Mouse (Mus musculus) limb, embryonic 14.5 days (tissue): ENCODE measurements around the gene Fmo6. TPM values are rescaled to one million over a fixed set of nuclear protein-coding genes. Genes with fewer than 3 reads are reported as not detected.

Experiments used
- ATAC-seq: fragments of 200-750 bp; cut with Nextera tagmentation; 2 replicates; pipeline ENCODE4 v1.8.0; 2017; ENCODE audit warnings: low read depth, moderate number of reproducible peaks, moderate TSS enrichment; ENCODE audit not compliant: low FRiP score
- DNase-seq: peaks from one replicate; pipeline ENCODE4 v3.0.0-alpha.2; 2015; ENCODE audit warnings: low spot score
- H3K27ac ChIP-seq: fragments of 300-500 bp; sonication (generic); replicated peaks from 2 replicates; pipeline ENCODE4 v1.5.1; 2014; ENCODE audit warnings: low read depth, mild to moderate bottlenecking, low read length, moderate library complexity, mixed read lengths
- H3K27me3 ChIP-seq: fragments of 300-500 bp; sonication (generic); 2 replicates; pipeline ENCODE4 v1.6.1; 2014; ENCODE audit warnings: low read length, mixed read lengths; ENCODE audit not compliant: control insufficient read depth, insufficient read depth
- H3K36me3 ChIP-seq: fragments of 300-500 bp; sonication (generic); 2 replicates; pipeline ENCODE4 v1.6.1; 2014; ENCODE audit warnings: mild to moderate bottlenecking, low read length, moderate library complexity, mixed read lengths; ENCODE audit not compliant: control insufficient read depth, insufficient read depth
- H3K4me1 ChIP-seq: fragments of 300-500 bp; sonication (generic); 2 replicates; pipeline ENCODE4 v1.6.1; 2014; ENCODE audit warnings: antibody characterized with exemption, low read length, mixed read lengths; ENCODE audit not compliant: control insufficient read depth, insufficient read depth
- H3K4me2 ChIP-seq: fragments of 300-500 bp; sonication (generic); replicated peaks from 2 replicates; pipeline ENCODE4 v1.6.1; 2014; ENCODE audit warnings: low read depth, mild to moderate bottlenecking, low read length, moderate library complexity; ENCODE audit not compliant: severe bottlenecking
- H3K4me3 ChIP-seq: fragments of 300-500 bp; sonication (generic); replicated peaks from 2 replicates; pipeline ENCODE4 v1.5.1; 2014; ENCODE audit warnings: low read length
- H3K9ac ChIP-seq: fragments of 300-500 bp; sonication (generic); 2 replicates; pipeline ENCODE4 v1.6.1; 2014; ENCODE audit warnings: mild to moderate bottlenecking, low read depth, low read length, moderate library complexity; ENCODE audit not compliant: severe bottlenecking
- H3K9me3 ChIP-seq: fragments of 300-500 bp; sonication (generic); 2 replicates; pipeline ENCODE4 v1.6.1; 2016; ENCODE audit warnings: low read length; ENCODE audit not compliant: control insufficient read depth
- POLR2A ChIP-seq: fragments of 200-500 bp; IDR thresholded peaks from 2 replicates; pipeline ENCODE4 v1.8.0; 2012; ENCODE audit warnings: inconsistent platforms, mild to moderate bottlenecking, moderate library complexity, borderline replicate concordance; ENCODE audit not compliant: insufficient read depth, insufficient read length; ENCODE audit errors: extremely low read depth
- WGBS: fragments of 180-500 bp; shearing (Covaris S2); extraction: QIAGEN DNeasy Blood & Tissue Kit; methylation state at CpG from one replicate; pipeline ENCODE4 v1.1.7; 2014; 5-methylcytosine and 5-hydroxymethylcytosine counted together
- polyA plus RNA-seq, 2 experiments: library from polyadenylated mRNA; depleted of rRNA in 1 of 2; stranded (reverse) in 1 of 2; unstranded in 1 of 2; fragments of >200 nt; fragmentation: Nextera tagmentation in 1 of 2; extraction: Ambion mirVana in 1 of 2; gene quantifications; 2 replicates each; pipeline versions ENCODE4 v1.2.1 to v1.2.3; 2012 to 2014

Fmo6 gene
- polyA plus RNA-seq, 2 experiments = 0.85 to 1.1 TPM

DNA sequence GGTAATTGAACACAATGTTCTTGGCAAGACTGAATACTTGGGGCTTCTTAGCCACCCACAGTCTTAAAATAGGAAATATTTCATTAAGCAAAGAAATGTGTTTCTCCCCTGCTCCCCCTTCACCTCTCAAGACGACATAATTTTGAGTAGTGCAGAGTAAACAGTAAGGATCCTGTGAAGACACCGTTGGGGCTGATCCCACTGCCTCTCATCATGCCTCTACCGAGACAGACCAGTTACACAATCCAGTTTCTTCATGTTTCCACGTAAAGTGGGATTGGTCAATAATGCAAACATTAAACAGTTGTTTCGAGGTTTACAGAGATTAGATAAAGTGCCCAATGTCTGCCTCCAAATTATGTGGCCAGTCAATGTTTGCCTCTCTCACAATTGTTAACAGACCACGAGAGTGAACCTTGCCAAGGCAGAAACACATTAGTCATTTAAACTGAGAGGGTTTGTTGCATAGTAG lies 45.3 kb downstream of the Fmo6 start:
- Histone ChIP-seq H3K9me3 (no peaks in the 10 kb centered on the region), H3K36me3 (no peaks in the 10 kb centered on the region), H3K9ac (no peak overlapping the region), H3K4me2 (no peak overlapping the region), H3K27ac (no peak overlapping the region), H3K4me1 (no peaks in the 10 kb centered on the region), H3K4me3 (no peak overlapping the region), H3K27me3 (no peaks in the 10 kb centered on the region)
- WGBS = 68% methylated on average over 6 of the region's 6 CpGs
- ATAC-seq (no peak), DNase-seq (no peak)
- TF ChIP-seq POLR2A = no peak

DNA sequence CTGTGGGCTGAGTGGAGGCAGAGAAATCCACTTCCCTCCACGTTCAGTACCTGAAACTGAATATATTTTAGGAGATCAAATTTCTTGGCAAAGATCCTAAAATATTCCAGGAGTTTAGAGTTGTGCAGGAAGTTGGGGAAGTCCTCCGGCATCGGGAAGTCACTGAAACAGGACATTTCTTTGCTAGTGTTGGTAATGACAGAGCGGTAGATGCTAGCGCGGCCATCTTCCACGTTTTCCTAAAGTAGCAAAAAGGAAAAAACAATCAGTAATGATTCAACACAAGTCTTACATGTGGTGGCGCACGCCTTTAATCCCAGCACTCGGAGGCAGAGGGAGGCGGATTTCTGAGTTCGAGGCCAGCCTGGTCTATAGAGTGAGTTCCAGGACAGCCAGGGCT lies 48.7 kb downstream of the Fmo6 start:
- Histone ChIP-seq H3K4me2 (no peak overlapping the region), H3K4me1 (no peaks in the 10 kb centered on the region), H3K9ac (no peak overlapping the region), H3K36me3 (no peaks in the 10 kb centered on the region), H3K4me3 (no peak overlapping the region), H3K27ac (no peak overlapping the region), H3K27me3 (no peaks in the 10 kb centered on the region), H3K9me3 (no peaks in the 10 kb centered on the region)
- 81% methylated on average over 12 of the region's 12 CpGs for WGBS
- ATAC-seq (no peak), DNase-seq (no peak)
- TF ChIP-seq POLR2A = no peak

- Histone ChIP-seq H3K36me3 (no peaks in the 10 kb centered on the region), H3K4me1 (no peaks in the 10 kb centered on the region), H3K27me3 (no peaks in the 10 kb centered on the region), H3K27ac (no peak overlapping the region), H3K9me3 (no peaks in the 10 kb centered on the region), H3K4me2 (no peak overlapping the region), H3K4me3 (no peak overlapping the region), H3K9ac (no peak overlapping the region)
- WGBS = 91% methylated on average over 7 of the region's 7 CpGs
- no peak for TF ChIP-seq POLR2A
- no peak for ATAC-seq
- DNase-seq = no peak
These were observed 49.7 kb downstream of the Fmo6 start for GRCm38 (mm10) chr1:162887644-162888043.

GRCm38 (mm10) chr1:162886138-162886816 lies 51.0 kb downstream of the Fmo6 start:
- Histone ChIP-seq H3K4me1 (no peaks in the 10 kb centered on the region), H3K36me3 (no peaks in the 10 kb centered on the region), H3K27me3 (no peaks in the 10 kb centered on the region), H3K9ac (no peak overlapping the region), H3K9me3 (no peaks in the 10 kb centered on the region), H3K27ac (no peak overlapping the region), H3K4me3 (no peak overlapping the region), H3K4me2 (no peak overlapping the region)
- TF ChIP-seq POLR2A = no peak
- DNase-seq = no peak
- WGBS = 87% methylated on average over 11 of the region's 11 CpGs
- ATAC-seq = no peak

DNA sequence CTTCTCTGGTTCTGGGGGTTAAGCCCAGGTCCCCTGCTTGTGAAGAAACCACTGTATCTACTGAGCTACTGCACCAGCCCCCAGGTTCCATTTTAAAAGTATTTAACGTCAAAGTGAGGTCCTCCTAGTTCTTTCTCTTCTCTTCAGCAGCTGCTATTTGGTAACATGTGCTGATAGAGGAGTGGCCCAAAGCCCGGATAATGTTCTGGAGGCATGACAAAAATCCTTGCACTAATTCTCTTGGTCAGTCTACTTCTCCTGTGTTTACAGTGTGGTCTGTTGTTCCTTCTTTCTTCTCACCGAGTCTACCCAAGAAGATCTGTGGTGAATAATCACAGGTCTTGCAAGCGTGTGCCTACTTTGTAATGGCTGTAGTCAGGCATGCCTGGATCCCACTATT lies 54.6 kb downstream of the Fmo6 start:
- Histone ChIP-seq H3K4me2 (no peak overlapping the region), H3K9ac (no peak overlapping the region), H3K4me1 (no peaks in the 10 kb centered on the region), H3K27ac (no peak overlapping the region), H3K27me3 (no peaks in the 10 kb centered on the region), H3K4me3 (no peak overlapping the region), H3K9me3 (no peaks in the 10 kb centered on the region), H3K36me3 (no peaks in the 10 kb centered on the region)
- 72% methylated on average over 4 of the region's 4 CpGs for WGBS
- DNase-seq (no peak), ATAC-seq (no peak)
- no peak for TF ChIP-seq POLR2A
